Comparison of ENCODE assay signal across 7 mouse cellular contexts in the genomic region with DNA sequence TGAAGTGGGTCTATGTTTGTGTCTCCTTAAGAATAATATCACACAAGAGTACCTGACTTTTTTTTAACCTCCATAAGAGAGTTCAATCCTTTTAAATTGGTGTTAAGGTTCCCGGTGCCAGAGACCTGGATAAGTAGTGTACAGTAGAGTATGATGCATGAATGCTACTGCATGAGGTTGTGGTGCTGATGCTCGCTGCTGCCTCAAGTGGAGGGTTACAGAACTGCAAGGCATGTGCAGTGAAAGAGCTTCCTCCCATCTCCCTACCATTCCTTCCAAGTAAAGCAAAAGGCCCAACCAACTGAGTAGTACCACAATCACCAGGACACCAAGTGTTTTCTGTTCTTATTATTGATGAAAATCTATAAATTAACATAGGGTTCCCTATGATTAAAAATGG.
A peak's percentile ranks its signal among the peaks of the same experiment; 100 is the strongest.
DNase-seq lines count a peak whose midpoint lies in the region; ATAC-seq and TF ChIP-seq lines count a peak whose summit lies in the region.

No protein-coding gene starts in this region.

- no peak overlapping the region for H3K4me2 ChIP-seq in kidney, embryonic 15.5 days

- H3K9me3 ChIP-seq in kidney, embryonic 15.5 days (replicated peaks): no peaks in the 10 kb centered on the region
- H3K9me3 ChIP-seq in ES-Bruce4 (replicated peaks; ENCODE audit: control insufficient read depth, insufficient read depth, low read length, poor library complexity, severe bottlenecking): no peaks in the 10 kb centered on the region

- no peak for TF ChIP-seq POLR2A in ES-Bruce4 (IDR thresholded peaks at IDR 0.05; ENCODE audit: insufficient read depth, low read length)

- ATAC-seq in kidney, embryonic 15.5 days (replicated peaks; ENCODE audit: low FRiP score): no peak

- H3K4me3 ChIP-seq in kidney, embryonic 15.5 days (replicated peaks): no peak overlapping the region
- H3K4me3 ChIP-seq in ES-Bruce4 (ENCODE audit: low read depth, low read length): no peak overlapping the region

- H3K9ac ChIP-seq in kidney, embryonic 15.5 days: no peak overlapping the region
- H3K9ac ChIP-seq in ES-Bruce4 (ENCODE audit: low read depth, poor library complexity, severe bottlenecking): no peak overlapping the region

- WGBS in kidney, embryonic 15.5 days: 64% methylated on average over 2 of the region's 2 CpGs

- no peak for TF ChIP-seq EP300 in ES-Bruce4 (IDR thresholded peaks at IDR 0.05; ENCODE audit: insufficient read depth, low read depth, low read length)

- no peaks in the 10 kb centered on the region for H3K4me1 ChIP-seq in kidney, embryonic 15.5 days
- H3K4me1 ChIP-seq in ES-Bruce4 (ENCODE audit: control insufficient read depth, insufficient read depth, low read length): no peaks in the 10 kb centered on the region

- TF ChIP-seq CTCF in ES-Bruce4 (IDR thresholded peaks at IDR 0.05; ENCODE audit: low read depth, low read length): peak; percentile 58

- no peak overlapping the region for H3K27ac ChIP-seq in kidney, embryonic 15.5 days
- no peak overlapping the region for H3K27ac ChIP-seq in ES-Bruce4 (ENCODE audit: insufficient read depth, low read length)

- DNase-seq in kidney, adult 18-20 months: peak; percentile 15
- DNase-seq in adipocyte (ENCODE audit: low spot score): peak; percentile 7
- DNase-seq in kidney, postnatal 36 days: peak; percentile 4 to 62
- DNase-seq in frontal cortex, postnatal 10 days (ENCODE audit: low spot score in 2 of 2): no peak
- no peak for DNase-seq in frontal cortex, postnatal 25 days (ENCODE audit: low spot score in 2 of 2)

- H3K36me3 ChIP-seq in kidney, embryonic 15.5 days: no peaks in the 10 kb centered on the region
- H3K36me3 ChIP-seq in ES-Bruce4 (ENCODE audit: control insufficient read depth, insufficient read depth, low read length, poor library complexity, severe bottlenecking): no peaks in the 10 kb centered on the region

- H3K27me3 ChIP-seq in kidney, embryonic 15.5 days: no peaks in the 10 kb centered on the region
- no peaks in the 10 kb centered on the region for H3K27me3 ChIP-seq in ES-Bruce4 (ENCODE audit: control insufficient read depth, insufficient read depth, low read length, poor library complexity, severe bottlenecking)

Comparison
In these comparisons a context has a peak if more than half of its experiments do, and no peak if none do; other contexts are left out.
1. DNase-seq: peak in kidney, adult 18-20 months (single experiment), adipocyte (single experiment) and kidney, postnatal 36 days (2 of 2); none in frontal cortex, postnatal 10 days (0 of 2) and frontal cortex, postnatal 25 days (0 of 2).